Mouse (Mus musculus) E14TG2a.4 (cell line): ENCODE measurements around the gene Aunip.

Experiments used
- H3K27me3 ChIP-seq: 2 replicates; pipeline ENCODE4 v1.6.1; 2014; ENCODE audit warnings: low read length, control low read depth; ENCODE audit not compliant: insufficient read depth
- H3K36me3 ChIP-seq: 2 replicates; pipeline ENCODE4 v1.6.1; 2014; ENCODE audit warnings: low read length, control low read depth; ENCODE audit not compliant: insufficient read depth
- H3K4me1 ChIP-seq: replicated peaks from 2 replicates; pipeline ENCODE4 v1.6.1; 2014; ENCODE audit warnings: low read depth, low read length, control low read depth
- H3K4me3 ChIP-seq: replicated peaks from 2 replicates; pipeline ENCODE4 v1.5.1; 2014; ENCODE audit warnings: mild to moderate bottlenecking, low read length
- H3K9me3 ChIP-seq: 2 replicates; pipeline ENCODE4 v1.6.1; 2014; ENCODE audit warnings: low read length, control low read depth
- CTCF ChIP-seq: conservative IDR thresholded peaks from 2 replicates; pipeline ENCODE4 v1.5.1; 2014; ENCODE audit warnings: low read length
- NANOG ChIP-seq: IDR thresholded peaks from 2 replicates; pipeline ENCODE4 v1.6.1; 2014; ENCODE audit warnings: borderline replicate concordance, low read length, mixed read lengths
- POU5F1 ChIP-seq: IDR thresholded peaks from 2 replicates; pipeline ENCODE4 v1.6.1; 2014; ENCODE audit warnings: low read length, borderline replicate concordance

Gene Aunip

GRCm38 (mm10) chr4:134469985-134470384 is 40.8 kb upstream of the Aunip start:
- TF ChIP-seq CTCF (no peak), POU5F1 (no peak), NANOG (no peak)
- H3K4me3 ChIP-seq, result peak overlapping the region; percentile 84
- H3K27me3 ChIP-seq, result no peaks in the 10 kb centered on the region
- H3K4me1 ChIP-seq, result peaks cover 76% of the 10 kb centered on the region
- no peaks in the 10 kb centered on the region for H3K9me3 ChIP-seq
- peaks cover 46% of the 10 kb centered on the region for H3K36me3 ChIP-seq

GRCm38 (mm10) chr4:134471469-134471868 is 39.3 kb upstream of the Aunip start:
- no peak for TF ChIP-seq NANOG
- TF ChIP-seq CTCF, result peak; percentile 38
- no peak for TF ChIP-seq POU5F1
- Histone ChIP-seq H3K4me3 (peak overlapping the region; percentile 84), H3K36me3 (peaks cover 53% of the 10 kb centered on the region), H3K9me3 (no peaks in the 10 kb centered on the region), H3K27me3 (no peaks in the 10 kb centered on the region), H3K4me1 (peaks cover 76% of the 10 kb centered on the region)

GRCm38 (mm10) chr4:134473764-134474163 is 37.0 kb upstream of the Aunip start:
- Histone ChIP-seq H3K4me3 (no peak overlapping the region), H3K27me3 (no peaks in the 10 kb centered on the region), H3K4me1 (peaks cover 84% of the 10 kb centered on the region), H3K36me3 (peaks cover 66% of the 10 kb centered on the region), H3K9me3 (no peaks in the 10 kb centered on the region)
- TF ChIP-seq CTCF (no peak), POU5F1 (no peak), NANOG (no peak)

GRCm38 (mm10) chr4:134474240-134474639 is 36.6 kb upstream of the Aunip start:
- TF ChIP-seq POU5F1 (no peak), CTCF (no peak), NANOG (no peak)
- Histone ChIP-seq H3K9me3 (no peaks in the 10 kb centered on the region), H3K36me3 (peaks cover 66% of the 10 kb centered on the region), H3K4me1 (peaks cover 84% of the 10 kb centered on the region), H3K27me3 (no peaks in the 10 kb centered on the region), H3K4me3 (0 out of 2 replicates have a peak overlapping the region, but pooled peaks have one; percentile 20)

- Histone ChIP-seq H3K36me3 (peaks cover 53% of the 10 kb centered on the region), H3K4me3 (no peak overlapping the region), H3K9me3 (no peaks in the 10 kb centered on the region), H3K4me1 (peaks cover 83% of the 10 kb centered on the region), H3K27me3 (no peaks in the 10 kb centered on the region)
- no peak for TF ChIP-seq CTCF
- TF ChIP-seq NANOG, result no peak
- no peak for TF ChIP-seq POU5F1
Measured at GRCm38 (mm10) chr4:134476899-134477298, 33.9 kb upstream of the Aunip start.

GRCm38 (mm10) chr4:134478031-134478430 is 32.8 kb upstream of the Aunip start:
- H3K4me3 ChIP-seq, result no peak overlapping the region
- peaks cover 4% of the 10 kb centered on the region; the same call in 1 of the 2 replicates for H3K27me3 ChIP-seq
- peaks cover 42% of the 10 kb centered on the region for H3K36me3 ChIP-seq
- H3K9me3 ChIP-seq, result no peaks in the 10 kb centered on the region
- TF ChIP-seq CTCF, result peak; percentile 98
- TF ChIP-seq POU5F1, result no peak
- TF ChIP-seq NANOG, result no peak
- peaks cover 80% of the 10 kb centered on the region for H3K4me1 ChIP-seq

- peaks cover 76% of the 10 kb centered on the region for H3K4me1 ChIP-seq
- H3K9me3 ChIP-seq, result no peaks in the 10 kb centered on the region
- TF ChIP-seq POU5F1 (no peak), CTCF (no peak), NANOG (no peak)
- peaks cover 27% of the 10 kb centered on the region for H3K36me3 ChIP-seq
- H3K4me3 ChIP-seq, result no peak overlapping the region
- H3K27me3 ChIP-seq, result peaks cover 4% of the 10 kb centered on the region; the same call in 1 of the 2 replicates
Measured at GRCm38 (mm10) chr4:134479839-134480238, 31.0 kb upstream of the Aunip start.

GRCm38 (mm10) chr4:134480864-134481263 is 29.9 kb upstream of the Aunip start:
- TF ChIP-seq POU5F1 (no peak), CTCF (peak; percentile 94), NANOG (no peak)
- H3K27me3 ChIP-seq, result peaks cover 4% of the 10 kb centered on the region; the same call in 1 of the 2 replicates
- H3K36me3 ChIP-seq, result peaks cover 18% of the 10 kb centered on the region
- peaks cover 73% of the 10 kb centered on the region for H3K4me1 ChIP-seq
- no peaks in the 10 kb centered on the region for H3K9me3 ChIP-seq
- peak overlapping the region; percentile 32 for H3K4me3 ChIP-seq

DNA sequence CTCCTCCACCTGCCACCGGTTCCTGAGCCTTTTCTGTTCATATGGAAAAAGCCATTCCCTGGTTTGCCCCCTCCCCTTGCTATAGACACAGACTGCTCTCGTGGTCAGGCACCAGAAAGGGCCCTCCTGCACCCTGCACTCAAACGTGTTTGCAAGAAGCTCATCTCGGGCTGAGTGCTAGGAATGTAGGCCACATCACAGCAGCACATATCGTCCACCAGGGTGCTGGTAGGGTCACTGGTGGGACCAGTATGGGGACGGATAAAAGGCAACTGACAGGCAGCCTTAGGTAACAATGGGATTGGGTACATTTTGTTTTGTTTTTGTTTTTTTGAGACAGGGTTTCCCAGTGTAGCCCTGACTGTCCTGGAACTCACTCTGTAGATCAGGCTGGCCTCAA is 29.5 kb upstream of the Aunip start:
- TF ChIP-seq NANOG (no peak), CTCF (no peak), POU5F1 (no peak)
- peak overlapping the region; percentile 32 for H3K4me3 ChIP-seq
- peaks cover 14% of the 10 kb centered on the region for H3K36me3 ChIP-seq
- H3K9me3 ChIP-seq, result no peaks in the 10 kb centered on the region
- peaks cover 70% of the 10 kb centered on the region for H3K4me1 ChIP-seq
- peaks cover 4% of the 10 kb centered on the region; the same call in 1 of the 2 replicates for H3K27me3 ChIP-seq
